Mouse (Mus musculus) liver, adult (tissue): ENCODE data around the gene Zmynd8.

Source experiments
- GATA4 ChIP-seq: IDR thresholded peaks from 2 replicates; pipeline ENCODE4 v1.6.1; 2014; ENCODE audit warnings: mild to moderate bottlenecking, low read length; ENCODE audit not compliant: insufficient replicate concordance

Zmynd8 gene

GRCm38 (mm10) chr2:165748426-165748825 is 150.4 kb downstream of the Zmynd8 start:
- no peak for TF ChIP-seq GATA4

GRCm38 (mm10) chr2:165747975-165748374 is 150.8 kb downstream of the Zmynd8 start:
- TF ChIP-seq GATA4: no peak

- 0 out of 2 replicates have a peak, but pooled peaks have one; percentile 43 for TF ChIP-seq GATA4
Observed at GRCm38 (mm10) chr2:165745306-165746098, 153.3 kb downstream of the Zmynd8 start.

GRCm38 (mm10) chr2:165742210-165742786 is 156.5 kb downstream of the Zmynd8 start:
- TF ChIP-seq GATA4: no peak

GRCm38 (mm10) chr2:165741526-165742050 is 157.2 kb downstream of the Zmynd8 start:
- no peak for TF ChIP-seq GATA4

- TF ChIP-seq GATA4: no peak
Observed at GRCm38 (mm10) chr2:165740982-165741381, 157.8 kb downstream of the Zmynd8 start.

GRCm38 (mm10) chr2:165740381-165740780 is 158.4 kb downstream of the Zmynd8 start:
- TF ChIP-seq GATA4: no peak

- TF ChIP-seq GATA4: no peak
Observed at GRCm38 (mm10) chr2:165736297-165736696, 162.5 kb downstream of the Zmynd8 start.
